1 mouse cellular context compared by ENCODE assay signal in the genomic region with DNA sequence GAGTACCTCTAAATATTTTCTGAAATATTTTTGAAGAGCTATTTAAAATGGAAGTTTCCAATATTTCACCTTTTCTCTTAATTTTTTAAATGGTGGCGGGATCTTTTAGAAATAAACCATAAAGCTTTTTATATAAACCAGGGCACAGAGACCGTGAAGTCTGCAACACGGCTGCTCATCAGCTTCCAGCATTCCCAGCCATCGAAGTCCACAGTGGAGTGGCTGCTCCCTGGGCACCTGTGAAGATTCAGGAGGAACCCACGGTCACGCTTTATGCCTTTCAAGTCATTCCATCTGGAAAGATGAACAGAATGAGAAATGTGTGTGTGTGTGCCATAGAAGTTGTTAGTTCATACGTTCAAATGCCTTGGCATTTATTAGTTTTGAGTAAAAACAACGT.
TF ChIP-seq lines count a peak whose summit lies in the region.

No protein-coding gene starts in this region.

TF ChIP-seq in CH12.LX, 34 proteins besides CTCF, POLR2A, EP300 and RAD21 (continued from another document):
- TF ChIP-seq MAFK (IDR thresholded peaks at IDR 0.05; ENCODE audit: insufficient replicate concordance, low read length) (no peak), TCF12 (IDR thresholded peaks at IDR 0.05; ENCODE audit: low read depth, low read length) (no peak), IRF4 (IDR thresholded peaks at IDR 0.05; ENCODE audit: low read depth, low read length) (no peak)
